Mouse (Mus musculus): Measurements from ENCODE around the gene Gli3. TPM values are rescaled to one million over a fixed set of nuclear protein-coding genes. Genes with fewer than 3 reads are reported as not detected.

Gli3 gene
- total and polyA plus RNA-seq, 3 experiments, result 1.3 to 1.9 (median 1.8) TPM

DNA sequence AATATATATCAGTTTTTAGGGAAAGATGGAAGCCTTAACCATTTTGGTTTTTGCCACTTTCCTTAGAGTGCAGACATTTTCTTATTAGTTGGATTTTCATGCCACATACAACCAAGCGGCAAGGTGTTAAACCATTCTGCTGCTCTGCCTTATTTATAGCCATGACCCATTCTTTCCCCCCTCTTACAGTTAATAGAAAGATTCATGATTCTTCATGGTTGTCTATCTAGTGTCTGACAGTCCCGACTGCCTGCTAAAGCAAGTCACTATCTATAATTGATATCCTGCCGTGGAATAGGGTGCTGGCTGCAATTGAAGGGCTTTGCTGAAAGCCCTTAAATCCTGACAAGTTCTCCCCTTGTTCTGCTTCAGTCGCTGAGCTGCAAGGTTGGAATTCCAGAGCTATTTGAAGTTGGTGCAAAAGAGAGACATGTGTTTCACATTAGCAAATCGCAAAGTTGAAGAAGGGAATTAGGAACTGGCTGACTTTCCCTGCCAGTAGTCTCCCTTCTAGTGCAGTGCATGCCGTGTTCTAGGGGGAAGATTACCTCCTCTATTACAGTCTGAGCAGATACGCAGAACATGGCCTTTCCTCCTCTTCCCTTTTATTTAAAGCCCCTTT lies 201.7 kb downstream of the Gli3 start:
- H3K9ac ChIP-seq (ENCODE audit: low read depth, low read length), result no peak overlapping the region
- DNase-seq, result no peak
- intact Hi-C loops (cut with DNase I), result no loop called here
- TF ChIP-seq EP300 (IDR thresholded peaks at IDR 0.05; ENCODE audit: insufficient read depth, low read depth, low read length), result no peak
- no peak for TF ChIP-seq POLR2A (IDR thresholded peaks at IDR 0.05; ENCODE audit: insufficient read depth, low read depth, low read length)
- no peak for TF ChIP-seq CTCF (IDR thresholded peaks at IDR 0.05)
- H3K27ac ChIP-seq, result no peak overlapping the region
- H3K4me3 ChIP-seq, result no peak overlapping the region
- no peaks in the 10 kb centered on the region for H3K4me1 ChIP-seq (ENCODE audit: control insufficient read depth, insufficient read depth, low read length)
- H3K27me3 ChIP-seq (ENCODE audit: control insufficient read depth, insufficient read depth, low read length), result no peaks in the 10 kb centered on the region
- H3K79me2 ChIP-seq (replicated peaks; ENCODE audit: control insufficient read depth, insufficient read depth, low read length), result no peaks in the 10 kb centered on the region
- WGBS, result 36% methylated on average over 7 of the region's 7 CpGs
- no peaks in the 10 kb centered on the region for H3K36me3 ChIP-seq (ENCODE audit: control insufficient read depth, insufficient read depth, low read length)

DNA sequence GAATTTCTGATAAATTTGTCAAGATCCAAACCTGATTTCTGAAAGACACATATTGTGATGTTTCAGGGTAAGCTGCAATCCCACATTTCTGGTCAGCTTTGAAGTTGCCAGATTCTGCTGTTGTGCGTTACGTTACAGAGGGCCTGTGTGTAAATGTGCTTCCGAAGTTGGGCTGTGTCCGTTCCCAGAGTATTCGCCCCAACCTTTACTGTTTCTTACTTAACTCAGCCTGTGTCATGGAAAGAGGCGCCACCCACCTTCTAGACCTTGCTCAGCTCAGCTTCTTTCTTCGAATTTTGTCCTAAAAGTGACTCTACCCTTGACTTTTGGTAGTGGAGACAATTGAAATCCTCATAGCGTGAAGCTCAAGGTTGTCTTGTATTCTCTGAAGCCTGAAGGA lies 202.5 kb downstream of the Gli3 start:
- no peak overlapping the region for H3K27ac ChIP-seq
- no peaks in the 10 kb centered on the region for H3K79me2 ChIP-seq (replicated peaks; ENCODE audit: control insufficient read depth, insufficient read depth, low read length)
- no peak for TF ChIP-seq EP300 (IDR thresholded peaks at IDR 0.05; ENCODE audit: insufficient read depth, low read depth, low read length)
- TF ChIP-seq POLR2A (IDR thresholded peaks at IDR 0.05; ENCODE audit: insufficient read depth, low read depth, low read length), result no peak
- no peak for TF ChIP-seq CTCF (IDR thresholded peaks at IDR 0.05)
- whole genome bisulfite sequencing, result 90% methylated on average over 8 of the region's 8 CpGs
- H3K36me3 ChIP-seq (ENCODE audit: control insufficient read depth, insufficient read depth, low read length), result no peaks in the 10 kb centered on the region
- H3K4me1 ChIP-seq (ENCODE audit: control insufficient read depth, insufficient read depth, low read length), result no peaks in the 10 kb centered on the region
- no peak overlapping the region for H3K9ac ChIP-seq (ENCODE audit: low read depth, low read length)
- intact Hi-C loops (cut with DNase I), result no loop called here
- H3K27me3 ChIP-seq (ENCODE audit: control insufficient read depth, insufficient read depth, low read length), result no peaks in the 10 kb centered on the region
- no peak for DNase-seq
- no peak overlapping the region for H3K4me3 ChIP-seq

DNA sequence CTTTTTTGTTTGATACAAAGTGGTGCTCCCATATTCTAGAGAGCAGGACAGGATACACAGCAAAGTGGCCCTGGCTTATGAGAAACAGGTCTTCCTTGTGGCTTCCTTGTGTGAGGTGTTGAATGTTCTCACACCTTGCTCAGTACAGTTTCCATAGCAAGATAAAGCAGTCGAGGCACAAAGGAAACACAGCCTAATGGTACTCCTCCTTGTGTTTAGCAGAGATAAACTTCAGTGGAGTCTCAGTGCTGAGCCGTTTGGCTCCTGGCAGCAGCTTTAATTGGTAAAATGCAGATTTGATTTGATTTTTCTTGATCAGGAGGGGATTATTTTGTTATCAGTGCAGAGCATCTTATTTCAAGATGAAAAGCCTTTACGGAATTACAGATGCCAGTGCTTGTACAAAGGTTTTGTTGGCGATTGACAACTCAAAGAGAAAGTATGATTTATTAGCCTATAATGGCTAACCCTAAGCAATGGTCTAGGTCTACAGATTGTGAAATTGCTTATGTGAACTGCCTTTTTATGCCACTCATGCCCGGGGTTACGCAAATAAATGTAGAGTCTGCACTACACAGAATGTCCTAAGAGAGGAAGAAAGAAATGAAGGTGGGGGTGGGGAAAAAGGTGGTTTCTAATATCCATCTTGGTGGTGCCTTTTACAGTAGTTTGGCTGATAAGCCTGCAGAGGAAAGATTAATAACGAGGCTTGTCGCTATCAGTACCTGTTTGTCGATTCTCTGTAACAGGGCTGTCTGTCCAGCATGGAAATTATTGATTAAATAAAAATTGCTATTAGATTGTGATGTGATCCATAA lies 207.3 kb downstream of the Gli3 start:
- WGBS, result 72% methylated on average over 9 of the region's 9 CpGs
- H3K9ac ChIP-seq (ENCODE audit: low read depth, low read length), result no peak overlapping the region
- intact Hi-C loops (cut with DNase I), result no loop called here
- H3K36me3 ChIP-seq (ENCODE audit: control insufficient read depth, insufficient read depth, low read length), result no peaks in the 10 kb centered on the region
- H3K79me2 ChIP-seq (replicated peaks; ENCODE audit: control insufficient read depth, insufficient read depth, low read length), result no peaks in the 10 kb centered on the region
- no peak for DNase-seq
- no peak for TF ChIP-seq EP300 (IDR thresholded peaks at IDR 0.05; ENCODE audit: insufficient read depth, low read depth, low read length)
- no peak for TF ChIP-seq POLR2A (IDR thresholded peaks at IDR 0.05; ENCODE audit: insufficient read depth, low read depth, low read length)
- no peaks in the 10 kb centered on the region for H3K27me3 ChIP-seq (ENCODE audit: control insufficient read depth, insufficient read depth, low read length)
- H3K4me3 ChIP-seq, result no peak overlapping the region
- H3K27ac ChIP-seq, result no peak overlapping the region
- H3K4me1 ChIP-seq (ENCODE audit: control insufficient read depth, insufficient read depth, low read length), result no peaks in the 10 kb centered on the region

DNA sequence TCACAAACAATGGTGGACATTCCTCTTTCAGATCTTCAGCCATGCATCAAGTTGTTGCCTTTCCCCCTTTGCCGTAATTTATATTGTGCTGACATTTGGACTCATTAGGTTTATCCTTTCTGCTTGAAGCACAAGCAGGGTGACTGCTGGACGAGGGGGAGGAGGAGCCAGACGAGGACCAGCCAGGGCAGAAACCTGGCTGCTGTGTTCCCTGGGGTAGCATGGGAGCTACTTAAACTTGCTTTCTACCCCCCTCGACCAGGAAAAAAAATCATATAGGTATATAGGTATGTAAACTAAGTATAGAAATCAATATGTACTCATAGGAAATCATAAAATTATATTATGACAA lies 207.9 kb downstream of the Gli3 start:
- Histone ChIP-seq H3K27ac (no peak overlapping the region), H3K9ac (ENCODE audit: low read depth, low read length) (no peak overlapping the region), H3K79me2 (replicated peaks; ENCODE audit: control insufficient read depth, insufficient read depth, low read length) (no peaks in the 10 kb centered on the region), H3K36me3 (ENCODE audit: control insufficient read depth, insufficient read depth, low read length) (no peaks in the 10 kb centered on the region), H3K4me1 (ENCODE audit: control insufficient read depth, insufficient read depth, low read length) (no peaks in the 10 kb centered on the region), H3K27me3 (ENCODE audit: control insufficient read depth, insufficient read depth, low read length) (no peaks in the 10 kb centered on the region), H3K4me3 (no peak overlapping the region)
- TF ChIP-seq EP300 (IDR thresholded peaks at IDR 0.05; ENCODE audit: insufficient read depth, low read depth, low read length) (no peak), POLR2A (IDR thresholded peaks at IDR 0.05; ENCODE audit: insufficient read depth, low read depth, low read length) (no peak), CTCF (IDR thresholded peaks at IDR 0.05) (no peak)
- WGBS, result 71% methylated on average over 4 of the region's 4 CpGs
- intact Hi-C loops (cut with DNase I), result no loop called here
- no peak for DNase-seq

DNA sequence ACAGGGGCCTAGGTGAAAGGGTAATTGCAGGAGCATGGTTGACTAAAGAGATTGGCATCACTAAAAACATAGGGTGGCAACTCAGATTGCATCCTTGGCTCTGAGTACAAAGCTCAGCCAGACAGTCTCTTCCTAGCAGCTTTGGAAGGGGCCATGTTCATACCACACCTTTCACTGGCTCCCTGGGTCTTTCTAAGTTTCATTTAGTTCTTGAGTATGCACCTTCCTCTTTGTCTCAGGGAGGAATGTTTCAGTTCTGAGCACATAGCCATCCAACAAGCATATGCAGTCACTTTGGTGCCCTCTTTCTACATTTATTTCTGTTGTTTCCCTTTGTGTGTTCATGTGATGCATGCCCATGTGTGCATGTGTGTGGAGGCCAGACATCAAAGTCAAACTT lies 212.4 kb downstream of the Gli3 start:
- Histone ChIP-seq H3K4me1 (ENCODE audit: control insufficient read depth, insufficient read depth, low read length) (no peaks in the 10 kb centered on the region), H3K36me3 (ENCODE audit: control insufficient read depth, insufficient read depth, low read length) (no peaks in the 10 kb centered on the region), H3K4me3 (no peak overlapping the region), H3K27ac (no peak overlapping the region), H3K27me3 (ENCODE audit: control insufficient read depth, insufficient read depth, low read length) (no peaks in the 10 kb centered on the region), H3K9ac (ENCODE audit: low read depth, low read length) (no peak overlapping the region), H3K79me2 (replicated peaks; ENCODE audit: control insufficient read depth, insufficient read depth, low read length) (no peaks in the 10 kb centered on the region)
- no peak for DNase-seq
- no peak for TF ChIP-seq EP300 (IDR thresholded peaks at IDR 0.05; ENCODE audit: insufficient read depth, low read depth, low read length)
- no peak for TF ChIP-seq CTCF (IDR thresholded peaks at IDR 0.05)
- no peak for TF ChIP-seq POLR2A (IDR thresholded peaks at IDR 0.05; ENCODE audit: insufficient read depth, low read depth, low read length)
- intact Hi-C loops (cut with DNase I), result no loop called here

DNA sequence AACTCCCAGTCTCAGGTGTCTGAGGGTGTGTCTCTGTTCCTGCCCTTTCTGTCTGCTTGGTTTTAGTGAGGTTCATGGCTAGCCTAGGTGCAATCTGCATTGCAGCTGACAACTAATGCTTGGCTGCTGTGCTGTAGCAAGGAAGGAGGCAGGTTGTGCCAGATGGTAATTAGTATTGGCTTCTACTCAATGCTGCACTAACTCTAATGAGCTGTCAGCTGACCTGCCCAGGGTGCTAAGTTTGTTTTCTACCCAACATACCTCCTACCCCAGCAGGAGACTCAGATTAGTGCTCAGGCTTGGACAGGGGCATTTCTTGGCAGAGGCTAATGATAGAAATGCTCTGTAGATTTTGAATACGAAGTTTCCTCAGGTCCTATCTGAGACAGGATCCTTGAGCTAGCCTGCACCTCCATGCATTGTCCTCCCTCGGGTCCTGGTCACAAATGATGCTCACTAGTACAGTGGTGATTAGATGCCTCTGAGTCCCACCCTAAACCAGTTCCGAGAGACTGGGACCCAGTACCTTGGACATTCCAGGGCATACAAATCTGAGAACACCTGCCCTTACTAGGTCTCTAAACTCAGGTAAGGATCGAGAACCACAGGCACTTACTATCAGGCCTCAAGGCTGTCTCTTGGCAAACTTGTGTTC lies 214.2 kb downstream of the Gli3 start:
- Histone ChIP-seq H3K27me3 (ENCODE audit: control insufficient read depth, insufficient read depth, low read length) (no peaks in the 10 kb centered on the region), H3K9ac (ENCODE audit: low read depth, low read length) (no peak overlapping the region), H3K27ac (no peak overlapping the region), H3K4me1 (ENCODE audit: control insufficient read depth, insufficient read depth, low read length) (no peaks in the 10 kb centered on the region), H3K36me3 (ENCODE audit: control insufficient read depth, insufficient read depth, low read length) (no peaks in the 10 kb centered on the region), H3K4me3 (no peak overlapping the region), H3K79me2 (replicated peaks; ENCODE audit: control insufficient read depth, insufficient read depth, low read length) (no peaks in the 10 kb centered on the region)
- WGBS, result 86% methylated on average over 4 of the region's 4 CpGs
- TF ChIP-seq POLR2A (IDR thresholded peaks at IDR 0.05; ENCODE audit: insufficient read depth, low read depth, low read length) (no peak), EP300 (IDR thresholded peaks at IDR 0.05; ENCODE audit: insufficient read depth, low read depth, low read length) (no peak), CTCF (IDR thresholded peaks at IDR 0.05) (no peak)
- intact Hi-C loops (cut with DNase I), result no loop called here
- no peak for DNase-seq
